Mouse (Mus musculus) bone marrow macrophage, adult 2 months (primary cell): ENCODE measurements around the gene Fam198b.

Source experiments
- CTCF ChIP-seq: IDR thresholded peaks from 2 replicates; pipeline ENCODE4 v1.5.1; 2012; ENCODE audit warnings: low read depth, mild to moderate bottlenecking, low read length, moderate library complexity
- POLR2A ChIP-seq: IDR thresholded peaks from 2 replicates; pipeline ENCODE4 v1.6.1; 2012; ENCODE audit warnings: mild to moderate bottlenecking, low read depth, low read length, borderline replicate concordance

GRCm38 (mm10) chr3:79904238-79904757, 20.0 kb downstream of the Fam198b start:
- TF ChIP-seq CTCF = no peak
- TF ChIP-seq POLR2A = no peak
